Mouse (Mus musculus) kidney, postnatal 10 days (tissue): ENCODE results near the gene Ccdc15.

Source experiments
- DNase-seq: peaks from one replicate; pipeline ENCODE4 v3.0.0; 2021; ENCODE audit warnings: mixed read lengths

Ccdc15 gene

DNA sequence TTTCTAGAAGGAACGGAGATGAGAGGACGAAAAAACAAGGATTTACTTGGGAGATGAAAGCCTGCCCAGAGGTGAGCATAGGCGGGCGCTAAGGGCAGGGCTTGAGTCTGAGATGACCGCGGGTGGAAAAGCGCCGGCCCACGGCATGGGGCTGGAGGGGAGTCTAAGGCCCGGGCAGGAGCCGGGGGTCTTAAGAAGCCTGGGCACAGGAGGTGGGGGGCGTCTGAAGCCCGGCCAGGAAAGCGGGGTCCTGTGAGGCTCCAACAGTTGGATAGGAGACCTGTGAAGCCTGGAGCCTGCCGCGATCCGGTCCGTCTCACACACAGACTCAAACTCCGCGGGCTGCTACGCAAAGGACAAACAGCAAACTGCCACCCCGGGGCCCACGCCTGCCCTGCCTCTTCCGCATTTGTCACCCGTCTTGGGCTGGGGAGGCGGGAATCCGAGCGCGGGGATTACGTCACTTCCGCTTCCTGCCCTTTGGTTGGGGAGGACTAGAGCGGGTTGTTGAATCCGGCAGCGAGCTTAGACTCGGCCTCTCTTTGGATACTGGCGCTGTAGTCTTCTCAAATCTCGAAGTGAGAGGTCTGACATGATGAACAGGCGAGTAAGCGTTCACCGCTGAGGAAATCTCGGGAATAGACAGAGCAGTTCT is at the start of gene Ccdc15:
TSS of gene Ccdc15 (minus strand) at position 445 of the 655 bp plus-strand sequence.
- DNase-seq, result peak; percentile 99

DNA sequence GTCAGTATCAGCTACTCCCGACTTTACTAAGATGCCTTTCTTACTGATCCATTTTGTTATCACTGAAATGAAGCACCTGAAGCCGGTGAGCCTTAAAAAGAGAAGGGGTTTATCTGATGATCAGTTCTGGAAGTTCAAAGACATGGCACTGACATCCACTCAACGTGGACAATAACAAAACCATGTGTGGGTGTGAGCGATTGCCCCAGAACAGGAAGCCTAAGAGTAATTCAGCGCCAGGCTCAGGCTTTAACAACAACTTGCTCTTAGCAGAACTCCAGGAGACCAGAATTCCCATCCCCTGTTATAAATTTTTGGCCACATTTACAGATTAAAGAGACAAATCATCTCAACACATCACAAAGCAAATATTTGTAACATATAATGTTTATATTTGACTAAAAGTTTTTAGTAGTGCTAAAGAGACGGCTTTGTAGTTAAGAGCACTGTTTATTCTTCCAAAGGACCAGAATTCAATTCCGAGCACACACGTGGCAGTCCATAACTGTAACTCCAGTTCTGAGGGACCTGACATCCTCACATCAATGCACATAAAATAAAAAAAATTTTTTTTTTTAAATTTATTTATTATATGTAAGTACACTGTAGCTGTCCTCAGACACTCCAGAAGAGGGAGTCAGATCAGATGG is 45.4 kb upstream of the Ccdc15 start:
- DNase-seq, result no peak

DNA sequence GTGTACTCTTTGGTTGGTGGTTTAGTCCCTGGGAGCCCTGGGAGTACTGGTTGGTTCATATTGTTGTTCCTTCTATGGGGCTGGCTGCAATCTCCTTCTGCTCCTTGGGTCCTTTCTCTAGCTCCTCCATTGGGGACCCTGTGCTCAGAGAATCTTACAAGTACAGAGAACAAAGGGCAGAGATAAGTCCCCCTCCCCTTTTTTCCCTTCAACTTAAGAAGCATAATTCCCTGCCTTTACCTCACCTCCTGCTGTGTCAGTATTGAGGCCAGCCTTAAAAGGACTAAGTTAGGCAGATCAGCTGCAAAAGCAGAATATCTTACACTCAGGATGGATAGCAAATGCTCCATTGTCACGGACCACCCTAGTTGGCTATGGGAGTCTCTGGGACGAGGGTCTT is 43.8 kb upstream of the Ccdc15 start:
- DNase-seq, result no peak

DNA sequence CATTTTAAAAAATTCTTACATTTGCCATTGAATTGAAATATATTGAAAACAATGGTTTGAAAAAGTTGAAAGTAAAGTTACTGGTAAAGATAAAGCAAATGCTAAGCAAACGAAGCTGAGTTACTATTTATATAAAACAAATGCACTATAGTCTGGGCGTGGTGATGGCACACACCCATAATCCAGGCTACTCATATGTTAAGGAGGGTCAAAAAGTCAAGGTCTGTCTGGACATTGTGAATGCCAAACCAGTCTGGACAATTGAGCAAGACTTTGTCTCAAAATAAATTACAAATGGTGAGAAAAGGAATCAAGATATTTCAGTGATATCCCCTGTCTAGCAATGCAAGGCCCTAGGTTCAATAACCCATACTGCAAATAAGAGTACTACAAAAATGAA is 42.7 kb upstream of the Ccdc15 start:
- DNase-seq, result no peak

DNA sequence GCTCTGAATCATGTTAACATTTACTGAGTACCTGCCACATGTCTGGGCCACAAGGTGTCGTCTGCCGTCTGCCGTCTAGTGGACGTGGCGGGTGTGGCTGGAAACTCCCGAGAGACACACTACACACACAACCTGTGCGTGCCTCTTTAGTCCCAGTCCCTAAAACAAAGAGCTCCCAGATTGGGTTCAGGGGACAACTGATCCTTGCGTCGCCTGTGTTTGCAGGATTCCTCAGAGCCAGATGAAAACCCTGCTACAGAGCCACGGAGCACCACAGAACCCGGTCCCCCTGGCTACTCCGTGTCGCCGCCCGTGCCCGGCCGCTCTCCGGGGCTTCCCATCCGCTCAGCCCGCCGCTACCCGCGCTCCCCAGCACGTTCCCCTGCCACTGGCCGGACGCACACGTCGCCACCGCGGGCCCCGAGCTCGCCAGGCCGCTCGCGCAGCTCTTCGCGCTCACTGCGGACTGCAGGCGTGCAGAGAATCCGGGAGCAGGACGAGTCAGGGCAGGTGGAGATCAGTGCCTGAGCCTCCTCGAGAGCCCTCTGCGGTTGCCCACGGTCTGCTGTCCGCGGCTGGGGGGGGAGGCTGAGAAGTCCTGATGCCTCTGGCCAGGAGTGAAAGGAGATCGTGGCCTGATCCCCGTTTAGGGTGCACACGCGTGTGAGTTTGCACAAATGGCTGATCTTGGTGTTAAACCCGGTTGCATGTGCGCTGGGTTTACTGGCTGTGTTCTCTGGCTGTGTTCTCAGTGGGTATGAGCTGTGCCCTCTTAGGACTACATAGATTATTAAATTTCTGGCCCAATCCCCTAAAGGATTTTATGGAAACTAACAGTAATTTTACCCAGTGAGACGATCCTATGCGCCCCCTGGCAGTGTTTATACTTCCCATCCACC is 36.3 kb upstream of the Ccdc15 start:
- DNase-seq, result peak; percentile 75

DNA sequence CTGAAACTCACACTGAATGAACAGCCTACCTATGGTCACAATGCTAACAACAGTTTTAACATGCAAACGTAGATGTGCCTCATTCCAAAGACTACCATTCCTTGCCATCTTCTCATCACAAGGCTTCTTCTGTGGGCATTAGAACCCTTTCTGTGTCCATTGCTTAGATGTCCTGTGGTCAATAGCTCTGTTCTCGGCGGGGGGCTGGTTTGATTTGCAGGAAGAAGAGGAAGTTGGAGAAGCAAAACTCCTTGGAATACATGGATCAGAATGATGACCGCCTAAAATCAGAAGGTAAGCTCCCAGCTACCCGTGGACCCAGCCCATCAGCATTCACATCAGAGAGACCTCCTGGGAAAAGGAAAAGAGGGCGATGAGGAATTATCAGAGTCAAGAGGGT is 34.9 kb upstream of the Ccdc15 start:
- DNase-seq, result no peak

DNA sequence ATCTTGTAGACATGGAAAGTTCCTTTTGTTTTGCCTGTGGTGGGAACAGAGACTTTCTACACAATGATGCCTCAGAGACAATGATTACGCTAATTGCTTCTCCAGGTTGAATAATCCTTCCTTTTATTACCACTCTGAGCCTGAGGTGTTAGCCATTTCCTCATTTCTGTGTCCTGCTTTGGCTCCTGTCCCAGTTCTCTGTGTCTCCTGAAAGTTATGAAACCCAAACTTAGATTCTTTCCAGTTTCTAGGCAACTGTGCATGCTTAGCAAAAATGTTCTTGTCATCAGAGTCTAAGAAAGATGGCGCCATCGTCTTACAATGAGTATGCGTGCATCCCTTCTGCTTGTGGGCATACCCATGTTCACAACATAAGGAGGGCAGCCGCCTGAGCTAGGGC is 27.5 kb upstream of the Ccdc15 start:
- DNase-seq, result no peak

DNA sequence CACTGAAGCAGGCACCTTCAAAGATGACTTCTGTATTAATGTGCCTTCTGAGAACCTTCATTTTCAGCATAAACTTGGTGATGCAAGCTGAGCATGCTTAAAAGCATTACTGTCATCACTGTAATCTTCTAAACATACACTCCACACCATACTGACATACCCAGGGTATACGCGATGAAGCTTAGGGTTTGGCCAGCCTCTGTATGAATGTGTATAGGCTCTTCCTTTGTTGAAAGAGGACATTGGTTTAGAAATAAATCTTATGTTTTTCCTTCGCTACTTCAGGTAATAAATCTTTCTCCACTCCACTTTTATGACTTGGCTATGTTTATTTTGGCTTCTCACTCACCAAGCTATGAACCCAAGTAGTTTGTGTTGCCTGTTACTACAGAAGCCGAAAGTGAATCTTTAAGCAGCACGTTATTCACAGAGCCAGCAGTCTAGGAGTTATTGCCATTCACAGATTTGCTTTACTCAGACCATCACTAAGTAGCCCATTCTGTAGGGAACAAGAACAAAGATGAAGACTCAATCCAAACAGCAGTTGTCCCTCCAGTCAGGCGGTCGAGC is 23.1 kb upstream of the Ccdc15 start:
- no peak for DNase-seq

DNA sequence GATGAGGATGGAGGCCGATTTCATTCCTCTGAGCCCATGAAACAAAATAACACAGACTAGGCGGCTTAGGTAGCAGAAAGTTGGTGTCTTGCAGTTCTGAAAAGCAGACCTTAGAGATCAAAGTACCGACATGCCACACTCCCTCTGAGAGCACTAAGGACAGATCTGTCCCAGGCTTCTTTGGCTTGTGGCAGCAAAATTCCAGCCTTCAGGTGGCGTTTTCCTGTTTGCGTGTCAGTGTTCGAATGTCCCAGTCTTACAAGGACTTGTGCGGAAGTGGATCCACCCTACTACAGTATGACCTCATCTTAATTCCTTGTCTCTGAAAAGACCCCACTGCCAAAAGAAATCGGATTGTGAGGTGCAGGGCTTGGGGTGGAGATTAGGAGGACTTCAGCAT is 20.6 kb upstream of the Ccdc15 start:
- peak; percentile 62 for DNase-seq

DNA sequence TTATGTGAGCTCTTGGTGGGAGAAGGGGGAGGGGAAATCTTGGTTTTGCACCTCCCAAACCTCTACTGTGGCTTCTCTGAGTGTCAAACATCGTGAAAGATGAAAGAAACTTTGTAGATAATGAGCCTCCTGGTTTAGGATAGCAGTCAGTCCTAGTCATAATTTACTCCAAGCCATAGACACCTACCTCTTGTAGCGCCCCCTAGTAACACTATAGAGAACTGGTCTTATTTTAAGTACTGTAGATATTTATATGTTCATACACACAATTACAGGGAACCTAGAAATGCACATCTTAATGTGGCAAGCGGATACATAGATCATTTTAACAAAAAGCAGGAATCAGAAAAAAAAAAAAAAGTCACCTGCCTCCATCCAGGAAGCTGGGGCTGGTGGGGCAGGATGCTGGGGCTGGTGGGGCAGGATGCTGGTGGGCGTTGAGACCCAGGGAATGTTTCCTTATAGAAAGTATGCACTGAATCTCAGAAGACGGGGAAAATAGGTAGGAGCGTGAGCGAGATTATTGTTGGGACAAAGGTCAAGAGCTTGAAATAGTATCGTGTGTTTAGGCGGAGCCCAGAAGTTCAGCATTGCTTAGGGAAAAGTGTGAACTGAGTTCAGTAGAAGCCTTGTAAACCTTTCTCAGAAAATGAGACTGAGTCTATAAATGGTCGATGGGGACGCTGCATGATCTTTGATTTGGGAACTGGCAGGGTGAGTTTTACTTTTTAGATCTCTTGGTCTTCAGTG is 20.0 kb upstream of the Ccdc15 start:
- peak; percentile 34 for DNase-seq

DNA sequence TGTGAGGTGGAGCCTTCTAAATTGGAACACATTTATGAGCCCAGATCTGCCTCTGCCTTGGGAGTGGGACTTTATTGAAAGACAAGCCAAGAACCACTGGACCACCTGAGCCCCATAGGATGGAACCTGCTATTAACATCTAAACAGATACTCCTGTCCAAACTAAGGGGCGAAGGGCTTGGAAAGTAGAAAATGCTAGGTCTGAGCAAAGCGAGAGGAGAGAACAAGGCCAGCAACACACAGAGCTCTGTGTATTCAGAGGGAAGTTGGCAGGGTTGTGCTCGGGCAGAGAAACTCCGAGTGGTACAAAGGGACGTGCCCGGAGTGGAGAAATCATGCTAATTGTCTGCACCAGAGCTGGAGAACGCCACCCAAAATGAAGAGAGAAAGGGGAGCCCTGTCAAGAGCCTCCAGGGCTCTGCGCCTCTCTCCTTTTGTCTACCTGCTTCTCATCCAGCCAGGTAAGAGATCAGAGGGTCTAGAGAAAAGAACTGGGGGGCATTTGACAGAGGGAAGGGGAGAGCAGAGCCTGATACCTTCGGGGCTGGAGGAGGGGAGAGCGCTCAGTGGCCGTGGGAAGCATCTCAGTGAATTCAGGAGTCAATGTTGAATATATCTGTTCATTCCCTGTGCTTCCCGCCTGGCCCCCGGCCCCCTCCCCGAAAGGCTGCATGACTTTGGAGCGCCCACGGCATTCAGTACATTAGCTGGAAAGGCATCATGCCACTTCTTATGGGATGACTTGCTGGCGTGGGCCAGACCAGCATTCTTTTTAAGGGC is 19.3 kb upstream of the Ccdc15 start, which contains the start of gene Hepacam:
TSS of gene Hepacam (plus strand) at position 51 of the 780 bp plus-strand sequence.
- no peak for DNase-seq

DNA sequence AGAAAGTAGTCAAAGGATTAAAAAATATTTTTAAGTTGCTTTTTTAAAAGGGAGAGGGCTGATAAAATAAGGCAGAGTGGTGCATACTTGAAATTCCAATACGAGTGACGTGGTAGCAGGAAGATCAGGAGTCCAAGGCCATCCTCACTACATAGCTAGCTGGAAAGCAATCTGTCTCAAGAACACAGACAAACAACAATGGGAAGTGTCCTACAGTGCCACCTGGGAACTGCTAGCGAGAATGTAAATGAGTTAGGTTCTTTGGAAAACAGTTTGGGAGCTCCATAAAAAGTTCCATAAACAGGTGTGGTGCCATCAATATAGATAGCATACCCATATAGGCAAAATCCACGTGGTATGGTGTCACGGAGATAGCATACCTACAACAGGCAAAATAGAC is 17.5 kb upstream of the Ccdc15 start:
- no peak for DNase-seq

DNA sequence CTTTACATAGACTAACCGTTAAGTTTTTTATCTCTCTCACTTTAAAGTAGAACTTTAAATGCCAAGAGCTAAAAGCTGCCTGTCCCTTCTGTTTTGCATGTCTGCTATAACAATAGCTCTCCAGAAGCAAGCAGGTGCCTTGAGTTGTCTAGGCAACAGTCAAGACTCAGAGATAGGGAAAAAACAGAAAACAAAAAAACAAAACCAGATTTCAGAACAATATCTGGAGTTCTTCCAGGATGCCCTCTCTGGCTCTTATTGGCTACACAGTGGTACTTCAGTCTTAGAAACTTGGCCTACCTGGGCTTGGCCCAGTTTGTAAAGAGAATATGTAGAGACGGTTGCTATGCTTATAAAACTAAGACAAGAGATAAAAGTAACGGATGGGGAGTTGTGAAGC is 16.2 kb upstream of the Ccdc15 start:
- no peak for DNase-seq

DNA sequence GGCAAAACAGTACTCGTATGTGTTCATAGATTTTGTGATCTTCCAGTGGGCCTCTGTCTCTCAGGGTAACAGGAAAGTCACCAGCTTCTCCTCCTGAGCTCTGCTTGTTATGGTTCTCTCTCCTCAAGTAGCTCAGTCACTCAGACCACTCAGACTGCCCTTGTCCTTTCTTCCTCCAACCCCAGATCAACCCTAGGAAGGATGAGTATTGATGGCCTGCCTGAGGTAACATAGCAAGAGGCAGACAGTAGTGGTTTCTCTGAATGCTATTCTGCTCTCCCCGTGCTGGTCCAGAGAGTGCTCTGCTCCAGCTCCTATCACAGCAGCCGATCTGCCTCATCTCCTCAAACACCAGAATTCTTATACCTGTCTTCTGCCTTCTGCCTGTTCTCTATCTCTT is 15.3 kb upstream of the Ccdc15 start:
- DNase-seq, result no peak

DNA sequence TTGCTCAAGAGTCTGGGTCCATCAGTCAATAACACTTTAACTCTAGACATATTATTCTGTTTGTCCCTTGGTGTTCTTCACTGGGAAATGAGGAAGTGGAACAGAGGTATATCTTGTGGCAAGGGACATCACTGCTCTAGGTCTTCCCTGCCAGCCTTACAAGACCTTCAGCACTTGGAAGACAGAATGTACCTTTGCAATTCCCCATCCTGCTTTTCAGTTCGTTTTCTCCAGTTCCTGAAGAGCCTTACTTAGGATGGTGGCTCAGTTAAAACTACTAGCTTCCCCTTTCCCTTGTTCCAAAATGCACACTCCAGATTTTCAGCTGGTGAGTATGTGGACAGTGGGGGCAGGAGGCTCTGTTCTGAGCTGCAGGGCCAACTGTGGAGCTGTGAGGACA is 14.6 kb upstream of the Ccdc15 start:
- no peak for DNase-seq

DNA sequence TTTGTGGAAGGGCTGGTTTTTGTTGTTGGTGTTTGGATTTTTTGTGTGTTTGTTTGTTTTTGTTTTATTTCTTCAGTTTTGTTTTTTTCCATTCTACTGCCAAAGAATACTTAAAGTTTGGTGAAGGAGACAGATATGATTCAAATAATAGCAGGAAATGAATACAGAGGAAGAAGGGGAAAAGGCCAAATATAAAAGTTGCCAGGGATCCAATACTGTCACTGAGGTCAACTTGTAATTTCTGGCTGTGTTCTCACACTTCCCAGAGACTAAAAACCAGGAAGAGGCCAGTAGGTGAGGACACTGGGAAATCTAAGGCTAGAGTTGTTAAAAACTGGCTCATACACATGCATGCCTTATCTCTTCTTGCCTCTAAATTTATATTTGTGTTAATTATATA is 13.9 kb upstream of the Ccdc15 start:
- no peak for DNase-seq

DNA sequence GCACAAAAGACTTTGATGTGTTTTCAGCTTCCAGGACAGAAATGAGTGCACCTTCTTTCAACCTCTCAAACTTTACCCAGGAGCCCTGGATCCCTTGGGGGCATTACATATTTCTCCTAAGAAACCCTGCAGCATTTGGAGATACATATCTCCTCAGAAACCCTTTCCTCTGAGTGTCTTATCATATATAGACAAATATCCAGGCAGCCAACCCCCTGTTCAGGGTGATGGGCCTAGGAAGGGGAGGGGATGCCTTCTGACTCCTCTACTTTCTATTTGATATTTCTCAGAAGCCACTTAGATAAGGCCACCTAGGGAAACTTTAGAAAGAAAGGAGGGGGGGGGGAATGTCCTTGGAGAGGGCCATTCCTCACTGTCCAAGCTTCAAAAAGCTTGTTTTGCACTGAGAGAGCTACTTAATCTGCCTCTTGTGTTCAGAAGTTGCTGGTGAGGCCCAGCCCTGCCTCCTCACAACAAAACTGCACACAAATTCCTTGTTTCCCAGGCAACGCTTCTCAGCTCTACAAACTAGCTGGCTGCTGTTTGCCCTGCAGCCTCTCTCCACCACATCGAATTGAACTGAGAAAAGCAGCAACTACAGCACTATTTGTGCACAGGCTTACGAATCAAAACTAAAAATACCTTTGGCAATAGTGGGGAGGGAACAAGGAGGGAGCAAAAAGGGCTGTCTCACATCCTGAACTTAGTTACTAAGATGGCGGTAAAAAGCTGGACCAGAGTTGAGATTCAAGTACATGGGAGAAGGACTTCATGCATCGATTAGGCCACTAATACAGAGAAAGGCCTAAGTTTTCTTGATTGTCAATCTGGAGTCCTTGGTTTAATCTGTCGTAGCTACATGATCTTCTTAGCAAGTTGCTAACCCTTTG is 11.3 kb upstream of the Ccdc15 start:
- DNase-seq, result peak; percentile 49

DNA sequence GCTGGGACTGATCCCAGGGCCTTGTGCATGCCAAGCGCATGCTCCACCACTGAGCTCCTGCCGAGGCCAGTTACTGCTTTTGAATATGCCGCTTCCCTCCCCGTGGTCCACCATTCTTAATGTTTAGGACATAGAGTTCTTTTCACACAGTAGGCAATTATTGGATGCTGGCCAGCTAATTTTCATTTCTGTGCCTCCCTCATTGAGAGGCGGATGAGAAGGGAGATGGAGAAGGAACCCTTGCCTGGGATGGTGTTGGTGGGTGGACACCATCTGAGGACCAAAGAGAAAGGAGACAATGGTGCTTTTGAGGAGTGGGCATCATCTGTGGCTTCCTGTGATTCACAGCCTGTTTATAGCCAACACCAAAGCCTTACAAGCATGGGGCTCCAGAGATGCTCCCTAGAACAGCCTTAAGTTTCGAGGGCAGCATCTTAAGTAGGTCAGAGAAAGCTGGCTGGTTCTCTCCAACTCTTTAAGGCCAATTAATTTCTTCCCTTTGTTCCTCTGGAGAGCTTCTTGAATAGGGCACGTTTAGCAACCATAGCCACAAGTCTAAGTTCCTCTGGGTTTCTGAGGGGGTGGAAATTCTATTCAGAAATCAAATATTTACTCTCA is 10.6 kb upstream of the Ccdc15 start:
- DNase-seq, result no peak

DNA sequence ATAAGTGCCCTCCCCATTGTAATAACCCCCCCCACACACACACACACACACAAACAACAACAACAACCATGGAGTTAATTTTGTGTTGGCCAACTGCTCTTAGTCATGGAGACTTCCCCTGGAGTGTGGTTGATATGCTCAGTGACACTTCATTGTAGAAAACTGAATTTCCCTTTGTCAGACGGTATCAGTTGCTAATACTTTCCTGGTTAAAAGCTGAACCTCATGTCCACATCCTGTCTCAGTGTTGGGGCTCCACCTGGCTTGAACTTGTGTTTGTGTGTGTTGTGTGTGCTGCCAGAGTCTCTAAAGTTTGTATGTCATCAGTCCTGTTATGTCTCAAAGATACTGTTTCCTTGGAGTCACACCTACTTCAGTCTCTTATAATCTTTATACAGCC is 6.3 kb upstream of the Ccdc15 start:
- no peak for DNase-seq

DNA sequence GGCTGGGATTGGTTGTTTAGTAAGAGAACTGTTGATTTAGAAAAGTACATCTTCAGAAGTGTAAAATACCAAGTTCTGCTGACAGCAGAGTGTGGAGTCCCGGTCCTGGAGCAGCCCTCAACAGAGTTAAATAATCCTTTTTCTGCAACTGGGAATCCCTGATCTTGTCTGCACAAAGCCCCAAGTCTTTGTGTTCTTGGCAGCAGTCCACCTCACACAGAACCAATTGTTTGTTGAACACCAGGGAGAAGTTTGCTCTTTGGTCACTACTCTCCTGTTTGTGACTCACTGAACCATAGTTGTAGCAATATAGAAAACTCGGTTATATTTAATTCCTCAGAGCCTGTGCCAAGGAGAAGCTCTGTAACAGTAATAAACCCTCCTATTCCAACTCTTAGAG is 3.0 kb upstream of the Ccdc15 start:
- no peak for DNase-seq
